Mouse (Mus musculus) kidney, postnatal 14 days (tissue): ENCODE measurements around the gene Kdm4b.

Experiments
- DNase-seq: peaks from one replicate; pipeline ENCODE4 v3.0.0; 2022; ENCODE audit warnings: mixed read lengths

The Kdm4b gene

GRCm38 (mm10) chr17:56445397-56445796, 119.5 kb downstream of the Kdm4b start:
- peak; percentile 34 for DNase-seq

- DNase-seq = no peak
Measured at GRCm38 (mm10) chr17:56447716-56448115, 121.9 kb downstream of the Kdm4b start.
